Mouse (Mus musculus): ENCODE results near the gene Ankdd1b. TPM values are rescaled to one million over a fixed set of nuclear protein-coding genes. Genes with fewer than 3 reads are reported as not detected.
A peak's percentile ranks its signal among the peaks of the same experiment; 100 is the strongest.

Gene Ankdd1b
- total and polyA plus RNA-seq, 2 experiments from 2014 or later = 0.23 TPM; not detected in 1

DNA sequence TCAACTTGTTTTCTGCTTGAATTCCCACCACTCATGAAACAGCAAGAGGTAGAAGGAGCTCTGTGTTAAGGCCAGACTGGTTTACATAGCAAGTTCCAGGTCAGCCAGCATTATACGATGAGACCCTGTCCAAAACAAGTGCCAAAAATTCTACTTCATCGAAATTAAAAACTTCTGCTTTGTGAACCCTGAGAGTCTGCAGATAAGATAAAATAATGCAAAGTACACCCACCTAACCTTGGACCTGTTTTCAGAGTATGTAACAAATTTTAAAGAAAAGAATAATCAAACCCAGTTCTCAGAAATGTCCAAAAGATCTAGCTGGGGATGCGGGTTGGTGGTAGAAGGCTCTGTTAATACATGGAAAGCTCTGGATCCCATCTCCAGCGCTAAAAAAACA is 12.4 kb downstream of the Ankdd1b start:
- Histone ChIP-seq H3K9ac (replicated peaks; ENCODE audit: low read length) (no peak overlapping the region), H3K27me3 (ENCODE audit: insufficient read depth, low read length) (no peaks in the 10 kb centered on the region), H3K4me1 (ENCODE audit: insufficient read depth, low read length) (no peaks in the 10 kb centered on the region), H3K27ac (no peak overlapping the region), H3K4me2 (ENCODE audit: low read depth, low read length) (no peak overlapping the region), H3K4me3 (ENCODE audit: low read length) (no peak overlapping the region), H3K9me3 (ENCODE audit: low read length) (no peaks in the 10 kb centered on the region), H3K36me3 (ENCODE audit: insufficient read depth, low read length) (no peaks in the 10 kb centered on the region)
- 84% methylated on average over 4 of the region's 4 CpGs for WGBS
- DNase-seq (ENCODE audit: low spot score) (no peak), ATAC-seq (no peak)
- TF ChIP-seq CTCF (IDR thresholded peaks at IDR 0.05; ENCODE audit: low read depth) = no peak

DNA sequence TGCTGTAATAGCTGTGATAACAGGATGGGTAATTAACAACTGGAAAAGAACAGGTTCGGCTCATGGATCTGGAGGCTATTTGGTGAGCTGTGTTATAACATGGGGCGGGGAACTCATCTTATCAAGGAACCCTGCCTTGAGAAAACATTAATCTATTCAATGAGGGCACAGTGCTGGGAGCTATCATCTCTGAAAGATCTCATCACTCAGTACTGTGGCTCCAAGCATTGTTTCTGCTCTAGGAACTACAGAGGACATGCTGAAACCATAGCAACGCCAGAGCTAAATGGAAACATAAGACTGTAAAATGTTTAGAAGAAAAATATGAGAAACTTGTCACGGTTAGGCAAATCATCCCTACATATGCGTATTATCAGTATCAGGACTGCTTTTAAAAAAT is 13.0 kb downstream of the Ankdd1b start:
- no peak overlapping the region for H3K9ac ChIP-seq (replicated peaks; ENCODE audit: low read length)
- no peak overlapping the region for H3K4me3 ChIP-seq (ENCODE audit: low read length)
- 75% methylated on average over 5 of the region's 5 CpGs for WGBS
- no peaks in the 10 kb centered on the region for H3K36me3 ChIP-seq (ENCODE audit: insufficient read depth, low read length)
- ATAC-seq (0 out of 2 replicates have a peak, but pooled peaks have one; percentile 53), DNase-seq (ENCODE audit: low spot score) (peak; percentile 30)
- H3K4me1 ChIP-seq (ENCODE audit: insufficient read depth, low read length) = no peaks in the 10 kb centered on the region
- no peak for TF ChIP-seq CTCF (IDR thresholded peaks at IDR 0.05; ENCODE audit: low read depth)
- H3K27ac ChIP-seq = no peak overlapping the region
- no peaks in the 10 kb centered on the region for H3K9me3 ChIP-seq (ENCODE audit: low read length)
- H3K27me3 ChIP-seq (ENCODE audit: insufficient read depth, low read length) = no peaks in the 10 kb centered on the region
- no peak overlapping the region for H3K4me2 ChIP-seq (ENCODE audit: low read depth, low read length)

DNA sequence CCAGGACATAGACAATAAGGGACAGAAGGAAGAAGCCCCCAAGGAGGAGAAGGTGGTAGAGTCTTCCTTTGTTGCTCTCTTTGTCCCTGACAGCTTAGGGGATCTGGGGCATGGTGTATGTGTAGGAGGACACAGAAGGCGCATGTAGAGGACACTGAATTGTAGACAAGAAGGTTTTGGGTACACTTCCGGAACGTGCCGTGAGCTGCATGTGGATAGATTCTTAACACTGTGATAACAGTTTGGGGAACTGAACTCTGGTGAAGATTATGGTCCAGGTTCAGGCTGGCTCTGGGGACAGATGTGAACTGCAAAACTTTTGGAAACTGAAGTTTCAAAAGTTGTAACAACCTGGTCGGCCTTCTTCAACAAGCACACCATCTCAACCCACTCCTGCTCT is 13.4 kb downstream of the Ankdd1b start:
- Histone ChIP-seq H3K4me2 (ENCODE audit: low read depth, low read length) (no peak overlapping the region), H3K27ac (no peak overlapping the region), H3K4me3 (ENCODE audit: low read length) (no peak overlapping the region), H3K9me3 (ENCODE audit: low read length) (no peaks in the 10 kb centered on the region), H3K4me1 (ENCODE audit: insufficient read depth, low read length) (no peaks in the 10 kb centered on the region), H3K9ac (replicated peaks; ENCODE audit: low read length) (no peak overlapping the region), H3K36me3 (ENCODE audit: insufficient read depth, low read length) (no peaks in the 10 kb centered on the region), H3K27me3 (ENCODE audit: insufficient read depth, low read length) (no peaks in the 10 kb centered on the region)
- no peak for ATAC-seq
- DNase-seq (ENCODE audit: low spot score) = no peak
- WGBS = 92% methylated on average over 5 of the region's 5 CpGs
- TF ChIP-seq CTCF (IDR thresholded peaks at IDR 0.05; ENCODE audit: low read depth) = no peak

DNA sequence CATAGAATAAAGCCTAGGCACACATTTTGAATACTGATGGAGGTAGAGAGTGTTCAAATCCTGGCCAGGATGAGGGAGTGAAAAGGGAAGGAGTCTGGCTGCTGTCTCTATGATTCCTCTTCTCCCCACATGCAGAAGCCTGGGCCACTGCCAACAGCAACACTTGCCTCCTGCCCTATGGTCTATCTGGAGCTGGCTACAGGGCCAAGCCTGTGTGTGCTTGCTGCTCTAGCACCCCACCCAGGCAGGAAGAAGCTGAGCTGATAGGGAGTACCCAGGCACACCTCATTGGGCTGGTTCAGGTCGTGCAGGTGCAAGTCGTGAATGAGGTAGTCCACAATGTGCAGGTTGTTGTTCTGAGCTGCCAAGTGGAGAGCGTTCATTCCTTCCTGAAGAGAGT is 16.7 kb downstream of the Ankdd1b start:
- Histone ChIP-seq H3K4me2 (ENCODE audit: low read depth, low read length) (no peak overlapping the region), H3K4me3 (ENCODE audit: low read length) (no peak overlapping the region), H3K27ac (no peak overlapping the region), H3K36me3 (ENCODE audit: insufficient read depth, low read length) (no peaks in the 10 kb centered on the region), H3K9me3 (ENCODE audit: low read length) (no peaks in the 10 kb centered on the region), H3K4me1 (ENCODE audit: insufficient read depth, low read length) (no peaks in the 10 kb centered on the region), H3K9ac (replicated peaks; ENCODE audit: low read length) (no peak overlapping the region), H3K27me3 (ENCODE audit: insufficient read depth, low read length) (no peaks in the 10 kb centered on the region)
- no peak for TF ChIP-seq CTCF (IDR thresholded peaks at IDR 0.05; ENCODE audit: low read depth)
- 81% methylated on average over 3 of the region's 3 CpGs for WGBS
- DNase-seq (ENCODE audit: low spot score) (no peak), ATAC-seq (no peak)

DNA sequence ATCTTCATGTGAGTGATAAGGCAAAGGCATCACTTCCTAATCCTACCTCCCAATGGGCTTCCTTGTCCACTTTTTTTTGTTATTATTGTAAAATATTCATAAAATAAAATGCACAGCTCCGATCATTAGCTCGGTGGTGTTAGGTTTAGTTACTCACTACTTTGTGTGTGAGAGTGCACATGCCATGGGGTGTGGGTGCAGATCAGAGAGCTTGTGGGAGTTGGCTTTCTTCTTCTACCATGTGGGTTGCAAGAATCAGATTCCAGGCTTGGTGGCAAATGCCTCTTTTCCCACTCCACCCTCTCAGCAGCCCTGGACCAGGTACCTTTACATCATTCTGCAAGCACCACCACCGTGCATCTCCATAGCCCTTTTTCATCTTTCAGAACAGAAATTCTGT is 18.4 kb downstream of the Ankdd1b start:
- no peak for DNase-seq (ENCODE audit: low spot score)
- H3K9me3 ChIP-seq (ENCODE audit: low read length) = no peaks in the 10 kb centered on the region
- no peak overlapping the region for H3K9ac ChIP-seq (replicated peaks; ENCODE audit: low read length)
- no peak for ATAC-seq
- H3K27ac ChIP-seq = no peak overlapping the region
- no peak overlapping the region for H3K4me3 ChIP-seq (ENCODE audit: low read length)
- H3K4me2 ChIP-seq (ENCODE audit: low read depth, low read length) = no peak overlapping the region
- no peaks in the 10 kb centered on the region for H3K36me3 ChIP-seq (ENCODE audit: insufficient read depth, low read length)
- H3K4me1 ChIP-seq (ENCODE audit: insufficient read depth, low read length) = no peaks in the 10 kb centered on the region
- 94% methylated on average over 3 of the region's 3 CpGs for whole genome bisulfite sequencing
- no peak for TF ChIP-seq CTCF (IDR thresholded peaks at IDR 0.05; ENCODE audit: low read depth)
- no peaks in the 10 kb centered on the region for H3K27me3 ChIP-seq (ENCODE audit: insufficient read depth, low read length)

DNA sequence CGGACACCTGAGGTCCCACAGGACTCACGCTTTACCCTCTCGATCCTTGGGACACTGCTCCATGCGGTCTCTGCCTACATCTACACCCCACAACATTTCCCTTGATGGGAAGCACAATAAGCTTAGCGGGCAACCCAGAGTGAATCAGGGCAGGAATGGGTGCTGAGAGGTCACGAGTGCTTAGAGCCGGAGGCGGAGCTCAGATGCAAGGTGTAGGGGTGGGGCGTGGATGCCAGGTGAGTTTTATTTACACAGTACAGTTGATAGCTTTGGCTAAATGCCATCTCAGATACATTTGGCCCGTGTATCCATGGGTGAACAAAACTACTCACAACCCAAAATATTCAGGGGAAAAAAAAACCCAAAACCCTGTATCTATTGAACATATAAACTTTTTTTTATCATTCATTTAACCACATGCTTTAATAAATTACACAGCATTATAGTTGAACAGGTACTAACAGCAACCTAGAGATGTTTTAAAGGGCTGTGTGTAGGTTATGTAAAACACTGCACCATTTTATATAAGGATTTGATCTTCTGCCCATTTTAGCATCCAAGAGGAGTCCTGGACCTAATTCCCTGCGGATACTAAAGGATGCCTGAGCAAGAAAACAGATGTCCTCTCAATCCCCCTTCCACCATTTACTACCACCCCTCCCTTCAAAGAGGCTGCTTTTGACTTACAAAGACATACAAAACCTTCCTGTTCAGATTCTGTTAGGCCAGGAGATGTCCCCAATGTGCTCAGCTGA is 19.4 kb downstream of the Ankdd1b start:
- Histone ChIP-seq H3K9ac (replicated peaks; ENCODE audit: low read length) (no peak overlapping the region), H3K27me3 (ENCODE audit: insufficient read depth, low read length) (no peaks in the 10 kb centered on the region), H3K4me2 (ENCODE audit: low read depth, low read length) (no peak overlapping the region), H3K4me1 (ENCODE audit: insufficient read depth, low read length) (no peaks in the 10 kb centered on the region), H3K36me3 (ENCODE audit: insufficient read depth, low read length) (no peaks in the 10 kb centered on the region), H3K27ac (no peak overlapping the region), H3K9me3 (ENCODE audit: low read length) (no peaks in the 10 kb centered on the region), H3K4me3 (ENCODE audit: low read length) (no peak overlapping the region)
- no peak for DNase-seq (ENCODE audit: low spot score)
- 90% methylated on average over 11 of the region's 11 CpGs for whole genome bisulfite sequencing
- no peak for ATAC-seq
- TF ChIP-seq CTCF (IDR thresholded peaks at IDR 0.05; ENCODE audit: low read depth) = no peak

DNA sequence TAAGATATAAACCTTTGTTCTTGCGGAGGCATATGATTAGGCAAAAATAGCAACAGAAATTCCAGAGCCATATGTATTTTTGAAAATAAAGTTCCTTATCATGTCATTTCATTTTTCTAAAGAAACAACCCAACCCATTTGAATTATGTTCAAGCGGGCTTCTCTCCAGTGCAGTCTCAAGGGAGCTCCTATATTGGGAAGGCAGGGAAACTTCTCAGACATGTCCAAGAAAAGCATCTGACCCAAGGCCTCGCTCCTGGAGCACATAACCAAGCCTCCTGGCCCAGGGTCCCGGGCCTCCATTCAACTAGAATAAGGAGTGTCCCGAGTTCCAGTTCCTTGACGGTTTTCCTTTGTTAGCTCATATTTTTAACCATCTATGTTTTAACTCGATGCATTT is 20.1 kb downstream of the Ankdd1b start:
- ATAC-seq (no peak), DNase-seq (ENCODE audit: low spot score) (no peak)
- H3K36me3 ChIP-seq (ENCODE audit: insufficient read depth, low read length) = no peaks in the 10 kb centered on the region
- H3K9ac ChIP-seq (replicated peaks; ENCODE audit: low read length) = no peak overlapping the region
- H3K4me1 ChIP-seq (ENCODE audit: insufficient read depth, low read length) = no peaks in the 10 kb centered on the region
- no peak overlapping the region for H3K4me3 ChIP-seq (ENCODE audit: low read length)
- H3K9me3 ChIP-seq (ENCODE audit: low read length) = no peaks in the 10 kb centered on the region
- no peak overlapping the region for H3K27ac ChIP-seq
- H3K27me3 ChIP-seq (ENCODE audit: insufficient read depth, low read length) = no peaks in the 10 kb centered on the region
- no peak for TF ChIP-seq CTCF (IDR thresholded peaks at IDR 0.05; ENCODE audit: low read depth)
- H3K4me2 ChIP-seq (ENCODE audit: low read depth, low read length) = no peak overlapping the region
- WGBS = 94% methylated on average over 7 of the region's 7 CpGs

All from hindbrain, postnatal 0 days (tissue).